Mouse (Mus musculus) liver, embryonic 11.5 days (tissue): ENCODE data around the gene Ap5b1. TPM values are rescaled to one million over a fixed set of nuclear protein-coding genes. Genes with fewer than 3 reads are reported as not detected.

Source experiments
- ATAC-seq: fragments of 200-750 bp; cut with Nextera tagmentation; replicated peaks from 2 replicates; pipeline ENCODE4 v1.8.0; 2017; ENCODE audit warnings: moderate number of reproducible peaks, mild to moderate bottlenecking, moderate TSS enrichment, moderate library complexity; ENCODE audit not compliant: low FRiP score
- DNase-seq: peaks from one replicate; pipeline ENCODE4 v3.0.0-alpha.2; 2017; ENCODE audit warnings: low spot score
- H3K27ac ChIP-seq: fragments of 300-500 bp; sonication (generic); 2 replicates; pipeline ENCODE4 v1.5.1; 2014; ENCODE audit warnings: mild to moderate bottlenecking, low read depth, low read length, control low read depth
- H3K27me3 ChIP-seq: fragments of 300-500 bp; sonication (generic); replicated peaks from 2 replicates; pipeline ENCODE4 v1.6.1; 2014; ENCODE audit warnings: low read length, mixed read lengths; ENCODE audit not compliant: control insufficient read depth, insufficient read depth
- H3K36me3 ChIP-seq: fragments of 300-500 bp; sonication (generic); 2 replicates; pipeline ENCODE4 v1.6.1; 2014; ENCODE audit warnings: mild to moderate bottlenecking, low read length, moderate library complexity, mixed read lengths; ENCODE audit not compliant: control insufficient read depth, insufficient read depth
- H3K4me1 ChIP-seq: fragments of 300-500 bp; sonication (generic); replicated peaks from 2 replicates; pipeline ENCODE4 v1.6.1; 2014; ENCODE audit warnings: low read length, mixed read lengths; ENCODE audit not compliant: control insufficient read depth, insufficient read depth
- H3K4me2 ChIP-seq: fragments of 300-500 bp; sonication (generic); 2 replicates; pipeline ENCODE4 v1.6.1; 2014; ENCODE audit warnings: mild to moderate bottlenecking, control low read depth, moderate library complexity
- H3K4me3 ChIP-seq: fragments of 300-500 bp; sonication (generic); 2 replicates; pipeline ENCODE4 v1.5.1; 2014; ENCODE audit warnings: low read depth, low read length, control low read depth
- H3K9ac ChIP-seq: fragments of 300-500 bp; sonication (generic); 2 replicates; pipeline ENCODE4 v1.6.1; 2014; ENCODE audit warnings: low read depth, low read length, control low read depth
- H3K9me3 ChIP-seq: fragments of 300-500 bp; sonication (generic); 2 replicates; pipeline ENCODE4 v1.6.1; 2016; ENCODE audit warnings: low read length, inconsistent platforms, mixed read lengths; ENCODE audit not compliant: control insufficient read depth
- WGBS: fragments of 180-500 bp; shearing (Covaris S2); extraction: QIAGEN DNeasy Blood & Tissue Kit; methylation state at CpG from one replicate; pipeline ENCODE4 v1.1.7; 2014; 5-methylcytosine and 5-hydroxymethylcytosine counted together
- polyA plus RNA-seq: library from polyadenylated mRNA; unstranded; fragments of >200 nt; fragmentation: Nextera tagmentation; extraction: Ambion mirVana; gene quantifications from 2 replicates; pipeline ENCODE4 v1.2.1, GENCODE M21; 2014

The Ap5b1 gene
- polyA plus RNA-seq, 1 experiment from 2014 or later = 3.6 TPM

DNA sequence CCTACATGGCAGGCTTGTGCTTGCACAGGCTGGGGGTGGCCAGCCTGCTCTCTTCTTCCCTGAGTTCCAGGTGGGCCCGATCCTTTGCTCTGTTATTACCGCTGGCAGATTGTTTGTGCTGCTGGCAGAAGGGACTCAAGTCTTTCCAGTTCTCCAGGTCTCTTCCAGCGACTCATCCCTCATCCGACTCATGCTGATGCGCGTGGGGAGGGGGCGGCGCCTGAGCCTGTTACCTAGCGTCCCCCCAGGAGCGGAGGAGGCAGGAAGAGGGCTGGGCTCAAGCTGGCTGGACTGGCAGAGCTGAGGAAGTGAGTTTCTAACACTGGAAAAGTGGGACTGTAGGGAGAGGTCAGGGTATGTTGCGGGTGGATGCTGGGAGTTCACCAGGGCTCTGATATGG is 23.8 kb upstream of the Ap5b1 start:
- 56% methylated on average over 11 of the region's 11 CpGs for WGBS

DNA sequence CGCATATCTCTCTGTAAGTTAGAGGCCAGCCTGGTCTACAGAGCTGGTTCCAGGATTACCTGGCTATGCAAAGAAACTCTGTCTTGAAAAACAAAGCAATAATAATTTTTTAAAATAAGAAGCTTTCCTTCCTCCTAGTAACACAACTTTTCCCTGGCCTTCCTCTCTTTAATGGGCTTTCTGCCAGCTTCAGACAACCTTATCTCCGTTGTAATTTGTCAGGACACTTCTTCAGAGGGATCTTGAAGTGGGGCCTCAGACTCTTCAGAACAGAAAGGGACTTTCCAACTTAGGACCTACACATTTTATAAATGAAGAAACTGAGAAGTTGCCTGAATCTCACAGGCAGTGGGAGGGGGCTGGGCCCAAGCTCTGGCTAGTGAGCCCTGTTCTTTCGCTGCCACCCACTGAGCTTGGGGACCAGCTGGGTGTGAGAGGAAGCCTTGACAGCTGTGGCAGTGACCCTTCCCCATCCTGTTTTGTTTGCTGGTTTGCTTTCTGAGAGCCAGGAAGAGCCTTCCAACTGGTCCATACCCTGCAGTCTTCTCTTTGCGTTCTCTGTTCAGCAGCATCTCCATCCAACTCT is 20.3 kb upstream of the Ap5b1 start:
- Histone ChIP-seq H3K27me3 (0 out of 2 replicates have a peak, but pooled peaks cover 3% of the 10 kb centered on the region), H3K4me1 (no peaks in the 10 kb centered on the region), H3K36me3 (no peaks in the 10 kb centered on the region), H3K9ac (no peak overlapping the region), H3K4me2 (no peak overlapping the region), H3K9me3 (no peaks in the 10 kb centered on the region), H3K27ac (no peak overlapping the region), H3K4me3 (no peak overlapping the region)
- WGBS = 69% methylated on average over 4 of the region's 4 CpGs
- ATAC-seq = no peak
- DNase-seq = no peak

More for the DNA sequence above, 23.8 kb upstream of the Ap5b1 start:
- H3K27ac ChIP-seq = no peak overlapping the region
- no peaks in the 10 kb centered on the region for H3K9me3 ChIP-seq
- DNase-seq (no peak), ATAC-seq (no peak)
- H3K4me2 ChIP-seq = no peak overlapping the region
- no peaks in the 10 kb centered on the region for H3K36me3 ChIP-seq
- no peaks in the 10 kb centered on the region for H3K4me1 ChIP-seq
- no peak overlapping the region for H3K9ac ChIP-seq
- no peak overlapping the region for H3K4me3 ChIP-seq
- no peaks in the 10 kb centered on the region for H3K27me3 ChIP-seq

DNA sequence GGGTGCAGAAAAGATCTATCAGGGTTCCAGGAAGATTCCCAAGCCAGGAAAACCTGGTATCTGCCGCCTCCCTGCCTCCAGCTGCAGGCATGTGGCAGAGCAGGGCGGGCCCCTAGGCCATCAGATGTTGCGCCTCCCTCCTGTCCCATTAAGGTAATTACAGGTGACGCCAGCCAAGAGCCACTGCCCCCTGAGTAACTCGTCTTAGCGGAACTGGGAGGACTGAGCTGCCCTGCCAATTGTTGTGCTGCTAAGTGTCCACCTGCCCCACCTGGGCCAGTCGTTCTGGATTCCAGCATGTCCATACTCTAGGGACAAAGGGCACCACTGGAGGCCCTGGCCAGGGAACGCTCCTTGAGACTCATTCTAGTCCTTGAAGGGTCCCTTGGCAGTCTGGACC is 14.0 kb upstream of the Ap5b1 start:
- Histone ChIP-seq H3K9me3 (no peaks in the 10 kb centered on the region), H3K9ac (no peak overlapping the region), H3K36me3 (no peaks in the 10 kb centered on the region), H3K4me3 (no peak overlapping the region), H3K27me3 (peaks cover 41% of the 10 kb centered on the region), H3K27ac (no peak overlapping the region), H3K4me1 (0 out of 2 replicates have a peak, but pooled peaks cover 4% of the 10 kb centered on the region), H3K4me2 (no peak overlapping the region)
- DNase-seq = no peak
- whole genome bisulfite sequencing = 58% methylated on average over 8 of the region's 8 CpGs
- ATAC-seq = no peak

DNA sequence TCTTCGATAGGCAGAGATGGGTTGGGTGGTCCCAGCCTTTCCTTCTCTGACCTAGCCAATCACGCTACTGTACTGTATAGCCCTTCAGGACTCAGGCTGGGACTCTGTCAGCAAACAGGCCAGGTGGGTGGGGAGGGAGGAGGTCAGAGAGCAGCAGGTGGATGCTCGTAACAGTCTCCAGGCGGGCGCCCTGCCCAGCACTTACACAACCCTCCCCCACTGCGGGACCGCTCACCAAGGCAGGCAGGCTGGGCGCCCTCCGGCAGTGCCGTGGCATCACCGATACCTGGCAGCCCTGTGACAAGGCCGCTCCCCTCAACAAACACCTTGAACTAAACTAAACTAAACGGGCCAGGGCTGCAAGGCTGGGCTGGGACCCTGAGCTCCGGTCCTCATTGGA is 13.6 kb upstream of the Ap5b1 start:
- no peak for ATAC-seq
- no peak overlapping the region for H3K27ac ChIP-seq
- 78% methylated on average over 14 of the region's 14 CpGs for WGBS
- H3K9ac ChIP-seq = no peak overlapping the region
- H3K9me3 ChIP-seq = no peaks in the 10 kb centered on the region
- H3K4me1 ChIP-seq = 0 out of 2 replicates have a peak, but pooled peaks cover 4% of the 10 kb centered on the region
- H3K27me3 ChIP-seq = peaks cover 45% of the 10 kb centered on the region
- H3K4me3 ChIP-seq = no peak overlapping the region
- H3K4me2 ChIP-seq = no peak overlapping the region
- H3K36me3 ChIP-seq = no peaks in the 10 kb centered on the region
- DNase-seq = no peak

DNA sequence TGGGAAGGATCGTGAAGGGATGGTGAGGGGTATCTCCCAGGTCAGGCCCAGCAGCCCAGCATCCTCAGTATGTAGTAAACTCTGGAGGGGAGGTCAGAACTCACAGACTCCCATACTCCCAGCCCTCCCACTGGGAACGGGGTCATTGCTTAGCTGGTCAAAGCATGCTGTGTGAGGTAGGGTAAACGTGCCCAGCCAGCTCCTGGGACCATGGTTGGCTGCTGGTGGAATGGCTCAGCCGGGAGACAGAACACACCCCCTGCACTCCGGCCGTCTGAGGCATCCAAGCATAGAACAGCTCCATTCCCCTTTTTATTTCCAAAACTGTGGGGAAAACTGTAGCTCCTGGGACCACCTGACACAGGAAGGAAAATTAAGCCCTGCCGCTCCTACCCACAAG is 9.7 kb upstream of the Ap5b1 start:
- Histone ChIP-seq H3K4me3 (no peak overlapping the region), H3K27ac (no peak overlapping the region), H3K27me3 (peaks cover 81% of the 10 kb centered on the region), H3K36me3 (no peaks in the 10 kb centered on the region), H3K9me3 (no peaks in the 10 kb centered on the region), H3K4me1 (peaks cover 14% of the 10 kb centered on the region), H3K9ac (no peak overlapping the region), H3K4me2 (no peak overlapping the region)
- DNase-seq (no peak), ATAC-seq (no peak)
- 55% methylated on average over 7 of the region's 7 CpGs for WGBS

DNA sequence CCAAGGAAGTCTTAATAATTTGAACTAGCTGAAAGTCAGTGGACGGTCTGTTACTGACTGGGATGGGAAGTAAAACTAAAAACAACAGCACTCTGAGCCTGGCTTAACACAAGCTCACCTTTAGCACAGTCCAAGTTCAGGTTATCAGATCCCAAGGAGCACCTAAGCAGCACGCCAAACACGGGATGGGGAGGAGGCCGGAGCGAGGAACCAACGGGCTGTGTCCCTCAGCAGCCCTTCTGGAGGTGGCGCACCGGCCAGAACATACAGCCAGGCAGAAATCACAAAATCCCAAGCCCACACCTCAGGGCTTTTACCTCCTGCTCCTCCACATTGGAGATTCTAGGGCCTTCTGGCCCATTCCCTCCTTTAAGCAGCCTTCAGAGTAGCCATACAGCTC is 9.1 kb upstream of the Ap5b1 start:
- ATAC-seq (no peak), DNase-seq (no peak)
- no peak overlapping the region for H3K27ac ChIP-seq
- H3K9ac ChIP-seq = no peak overlapping the region
- peaks cover 14% of the 10 kb centered on the region for H3K4me1 ChIP-seq
- no peaks in the 10 kb centered on the region for H3K36me3 ChIP-seq
- H3K27me3 ChIP-seq = peaks cover 85% of the 10 kb centered on the region
- no peaks in the 10 kb centered on the region for H3K9me3 ChIP-seq
- no peak overlapping the region for H3K4me3 ChIP-seq
- H3K4me2 ChIP-seq = no peak overlapping the region
- WGBS = 55% methylated on average over 8 of the region's 8 CpGs

DNA sequence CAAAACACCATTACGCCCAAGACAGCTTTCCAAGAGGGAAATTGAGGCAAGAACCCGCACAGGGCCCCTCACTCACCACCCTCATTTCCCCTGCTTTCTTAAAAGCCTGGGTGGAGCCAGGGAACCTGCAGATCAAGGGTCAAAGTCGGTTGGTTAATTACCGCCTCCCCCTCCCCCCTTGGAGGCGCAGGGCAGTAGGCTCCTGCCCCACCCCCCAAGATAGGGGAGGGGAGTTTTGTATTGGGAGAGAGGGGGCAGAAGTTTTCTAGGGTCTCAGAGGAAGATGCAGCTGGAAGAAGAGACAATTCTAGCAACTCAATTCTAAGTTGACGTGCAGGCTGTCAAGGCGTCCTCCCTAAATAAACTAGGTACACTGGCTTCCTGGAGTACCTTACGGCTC is 8.6 kb upstream of the Ap5b1 start:
- Histone ChIP-seq H3K36me3 (no peaks in the 10 kb centered on the region), H3K4me2 (no peak overlapping the region), H3K27ac (no peak overlapping the region), H3K27me3 (peaks cover 89% of the 10 kb centered on the region), H3K9me3 (no peaks in the 10 kb centered on the region), H3K4me1 (peaks cover 14% of the 10 kb centered on the region), H3K9ac (no peak overlapping the region), H3K4me3 (no peak overlapping the region)
- DNase-seq (no peak), ATAC-seq (no peak)
- WGBS = 18% methylated on average over 8 of the region's 8 CpGs

DNA sequence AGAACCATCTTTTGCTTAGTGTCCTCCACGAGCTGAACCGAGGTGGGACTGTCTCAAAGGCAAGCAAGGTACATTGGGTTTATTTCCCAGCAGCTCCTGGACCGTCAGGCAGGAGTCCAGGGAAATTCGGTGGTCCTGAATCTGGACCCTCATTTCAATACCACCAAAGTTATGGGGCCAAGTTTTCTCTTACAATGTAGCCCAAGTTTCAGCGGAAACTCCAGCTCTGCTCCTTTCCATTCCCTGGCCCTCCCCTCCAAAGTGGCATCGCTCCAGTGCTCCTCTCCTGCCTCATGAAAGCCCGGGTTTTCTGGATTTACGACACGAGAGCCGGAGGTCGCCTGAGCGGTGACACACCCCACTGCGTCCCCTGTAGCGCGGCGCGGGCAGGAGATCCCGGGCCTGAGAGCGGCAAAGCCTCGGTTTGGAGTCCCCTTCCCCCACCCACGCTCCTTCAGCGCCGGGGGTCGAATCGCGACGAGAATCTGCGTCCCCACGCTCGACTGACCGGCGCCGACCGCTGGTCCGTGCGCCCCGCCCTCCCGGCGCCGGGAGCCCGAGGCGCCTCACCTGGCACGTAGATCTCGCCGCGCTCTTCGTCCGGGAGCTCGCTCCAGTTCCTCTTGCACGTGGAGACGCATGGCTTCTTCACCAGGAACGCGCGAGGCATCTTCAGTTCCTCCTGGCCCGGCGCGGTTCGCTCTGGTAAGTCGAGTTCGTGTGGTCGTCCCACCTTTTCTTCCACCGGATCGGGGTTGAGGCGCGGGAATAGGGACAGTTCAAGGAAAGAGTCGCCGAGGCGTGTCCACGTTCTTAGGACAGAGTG is 8.0 kb upstream of the Ap5b1 start:
- DNase-seq (no peak), ATAC-seq (no peak)
- Histone ChIP-seq H3K4me3 (peak overlapping the region; percentile 43), H3K9me3 (no peaks in the 10 kb centered on the region), H3K4me2 (peak overlapping the region; percentile 71), H3K9ac (no peak overlapping the region), H3K36me3 (no peaks in the 10 kb centered on the region), H3K27me3 (peaks cover 95% of the 10 kb centered on the region), H3K4me1 (peaks cover 14% of the 10 kb centered on the region), H3K27ac (no peak overlapping the region)
- 2% methylated on average over 69 of the region's 69 CpGs for WGBS
